Mouse (Mus musculus) testis, postnatal 10 days (tissue): ENCODE data around the gene Cluh.

Experiments used
- DNase-seq: peaks from one replicate; pipeline ENCODE4 v3.0.0; 2021; ENCODE audit warnings: low spot score

Cluh gene

GRCm38 (mm10) chr11:74648676-74649075 lies 619 bp upstream of the Cluh start:
- DNase-seq = no peak

GRCm38 (mm10) chr11:74649647-74650551 lies 604 bp downstream of the Cluh start:
- peak; percentile 69 for DNase-seq

GRCm38 (mm10) chr11:74650576-74651100 lies 1.3 kb downstream of the Cluh start:
- DNase-seq = no peak

- DNase-seq = no peak
Measured at GRCm38 (mm10) chr11:74652791-74653191, 3.5 kb downstream of the Cluh start.

- no peak for DNase-seq
Measured at GRCm38 (mm10) chr11:74653385-74653784, 4.1 kb downstream of the Cluh start.

- no peak for DNase-seq
Measured at GRCm38 (mm10) chr11:74655941-74656340, 6.6 kb downstream of the Cluh start.

GRCm38 (mm10) chr11:74660336-74660735 lies 11.0 kb downstream of the Cluh start:
- no peak for DNase-seq

- DNase-seq = peak; percentile 31
Measured at GRCm38 (mm10) chr11:74661641-74662040, 12.3 kb downstream of the Cluh start.

- peak; percentile 32 for DNase-seq
Measured at GRCm38 (mm10) chr11:74662221-74662620, 12.9 kb downstream of the Cluh start.

- peak; percentile 31 for DNase-seq
Measured at GRCm38 (mm10) chr11:74664279-74664678, 15.0 kb downstream of the Cluh start.

GRCm38 (mm10) chr11:74664906-74665305 lies 15.6 kb downstream of the Cluh start:
- peak; percentile 38 for DNase-seq

- DNase-seq = peak; percentile 38
Measured at GRCm38 (mm10) chr11:74665631-74666283, 16.5 kb downstream of the Cluh start.

GRCm38 (mm10) chr11:74666284-74666652 lies 17.0 kb downstream of the Cluh start:
- DNase-seq = no peak

GRCm38 (mm10) chr11:74666776-74667581 lies 17.7 kb downstream of the Cluh start:
- peak; percentile 33 for DNase-seq

- peak; percentile 36 for DNase-seq
Measured at GRCm38 (mm10) chr11:74667582-74668010, 18.3 kb downstream of the Cluh start.

- peak; percentile 34 for DNase-seq
Measured at GRCm38 (mm10) chr11:74668466-74668865, 19.2 kb downstream of the Cluh start.

- no peak for DNase-seq
Measured at GRCm38 (mm10) chr11:74668971-74669370, 19.7 kb downstream of the Cluh start.

- DNase-seq = no peak
Measured at GRCm38 (mm10) chr11:74670151-74670550, 20.9 kb downstream of the Cluh start.

- no peak for DNase-seq
Measured at GRCm38 (mm10) chr11:74671013-74671412, 21.7 kb downstream of the Cluh start.

GRCm38 (mm10) chr11:74671839-74672238 lies 22.5 kb downstream of the Cluh start:
- DNase-seq = no peak

GRCm38 (mm10) chr11:74672901-74673513 lies 23.7 kb downstream of the Cluh start:
- DNase-seq = no peak

- DNase-seq = no peak
Measured at GRCm38 (mm10) chr11:74673561-74673960, 24.3 kb downstream of the Cluh start.
